Mouse (Mus musculus) kidney, adult 2 months (tissue): ENCODE data around the gene Sf1.

Experiments
- CTCF ChIP-seq: fragments of 200-500 bp; conservative IDR thresholded peaks from 2 replicates; pipeline ENCODE4 v1.5.1; 2011; ENCODE audit warnings: low read depth, mild to moderate bottlenecking, control low read depth, low read length, moderate library complexity, mixed read lengths; ENCODE audit not compliant: insufficient read depth, insufficient read length
- POLR2A ChIP-seq: fragments of 200-500 bp; IDR thresholded peaks from one replicate; pipeline ENCODE4 v1.6.1; 2011; ENCODE audit warnings: low read depth, low read length, control low read depth

GRCm38 (mm10) chr19:6315573-6315972 is 47.9 kb upstream of the Sf1 start:
- TF ChIP-seq CTCF = no peak
- TF ChIP-seq POLR2A = no peak
